Mouse (Mus musculus): ENCODE results near the gene Tnfrsf1b. TPM values are rescaled to one million over a fixed set of nuclear protein-coding genes. Genes with fewer than 3 reads are reported as not detected.
"Not testable (repeated sequence)": the region's sequence is repeated elsewhere in the genome, so short reads cannot be mapped to it uniquely, and the experiment has no call there.

Tnfrsf1b gene
- total RNA-seq, 2 experiments from 2014 or later: 2.8 to 3.4 TPM

DNA sequence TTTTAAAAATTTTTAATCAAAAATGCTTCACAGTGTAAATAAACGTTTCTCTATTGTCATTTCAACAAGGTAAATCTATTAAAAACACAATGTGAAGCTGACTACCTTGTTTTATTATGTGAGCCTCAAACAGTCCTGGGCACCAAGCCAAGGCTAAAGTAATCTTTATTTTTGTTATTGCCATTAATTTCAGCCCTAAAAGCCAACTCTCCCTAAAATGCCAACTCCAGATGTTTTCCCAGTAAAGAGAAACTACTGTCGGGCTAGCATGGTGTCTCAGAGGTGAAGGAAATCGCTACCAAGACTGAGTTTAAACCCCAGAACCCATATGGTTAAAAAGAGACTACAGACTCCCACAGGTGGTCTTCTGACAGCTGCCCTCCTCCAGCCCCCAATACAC is 53.3 kb downstream of the Tnfrsf1b start:
- no peak for DNase-seq (ENCODE audit: low spot score in 2 of 2)

DNA sequence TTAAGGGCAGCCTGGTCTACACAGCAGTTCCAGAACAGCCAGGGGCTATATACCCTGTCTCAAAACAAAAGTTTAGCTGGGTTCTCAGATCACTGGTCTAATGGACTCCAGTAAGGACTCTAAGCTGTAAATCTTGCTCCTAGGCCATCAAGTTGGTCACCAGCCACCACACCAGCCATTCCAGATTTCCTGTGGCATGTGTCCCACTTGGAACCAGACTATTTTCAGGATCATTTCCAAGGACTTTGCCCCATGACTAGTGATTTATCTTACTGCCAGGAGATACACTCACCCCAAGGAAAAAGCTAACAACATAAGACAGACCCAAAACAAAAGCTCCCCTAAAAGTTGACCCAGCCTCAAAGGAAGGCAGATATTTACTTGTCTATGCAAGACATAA is 54.0 kb downstream of the Tnfrsf1b start:
- no peak for DNase-seq (ENCODE audit: low spot score in 2 of 2)

DNA sequence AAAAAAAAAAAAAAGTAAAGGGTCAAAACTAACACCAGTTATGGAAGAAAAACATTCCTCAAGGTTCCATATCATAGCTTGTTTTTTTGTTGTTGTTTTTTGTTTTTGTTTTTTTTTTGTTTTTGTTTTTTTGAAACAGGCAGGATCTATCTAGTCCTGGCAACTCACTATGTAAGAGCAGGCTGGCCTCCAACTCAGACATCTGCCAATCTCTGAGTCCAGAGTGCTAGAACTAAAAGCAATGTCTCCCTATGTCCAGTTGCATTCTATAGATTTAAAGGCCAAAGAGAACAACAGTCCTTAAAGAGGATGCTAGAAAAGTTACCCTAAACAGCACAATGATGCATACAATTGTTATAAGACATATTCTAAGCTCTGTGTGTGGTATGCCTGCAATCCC is 58.1 kb downstream of the Tnfrsf1b start:
- DNase-seq (ENCODE audit: low spot score in 2 of 2): no peak

DNA sequence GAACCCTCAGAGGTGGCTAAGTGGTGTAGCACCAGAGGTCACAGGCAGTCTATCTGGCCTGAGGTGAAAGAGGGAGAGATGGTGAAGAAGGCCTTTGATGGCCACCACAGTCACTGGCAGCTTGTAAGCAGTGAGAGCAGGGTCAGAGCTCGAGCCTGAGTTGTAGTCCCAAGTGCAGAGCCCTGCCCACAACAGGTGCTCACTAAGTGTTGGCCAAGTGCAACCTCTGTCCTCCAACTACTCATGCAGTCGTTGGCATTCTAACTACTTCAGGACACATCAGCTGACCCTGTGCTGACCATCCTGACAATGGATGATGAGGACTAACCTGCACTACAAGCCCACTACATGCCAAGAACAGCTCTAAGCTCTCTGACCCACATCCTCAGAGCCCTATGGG is 59.1 kb downstream of the Tnfrsf1b start:
- DNase-seq (ENCODE audit: low spot score in 2 of 2): no peak

DNA sequence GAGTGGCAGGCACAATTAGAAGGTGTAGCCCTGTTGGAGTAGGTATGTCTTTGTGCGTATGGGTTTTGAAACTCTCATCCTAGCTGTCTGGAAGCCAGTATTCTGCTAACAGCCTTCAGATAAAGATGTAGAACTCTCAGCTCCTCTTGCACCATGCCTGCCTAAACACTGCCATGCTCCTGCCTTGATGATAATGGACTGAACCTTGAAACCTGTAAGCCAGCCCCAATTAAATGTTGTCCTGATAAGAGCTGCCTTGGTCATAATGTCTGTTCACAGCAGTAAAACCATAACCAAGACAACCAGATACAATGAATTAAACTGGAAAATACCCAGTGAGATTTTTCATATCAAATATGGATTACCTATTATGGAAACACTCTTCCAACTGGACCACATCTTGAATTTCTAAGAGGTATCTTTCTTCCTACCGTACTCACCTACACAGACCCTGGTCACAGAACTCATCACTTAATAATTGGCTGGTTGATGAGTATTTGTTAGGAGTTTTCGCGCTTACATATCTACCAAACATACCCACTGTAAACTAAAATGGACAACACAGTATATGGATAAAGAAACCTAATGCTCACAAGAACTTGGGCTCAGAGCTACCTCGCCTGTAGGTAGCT is 67.6 kb downstream of the Tnfrsf1b start:
- no peak for DNase-seq (ENCODE audit: low spot score in 2 of 2)

DNA sequence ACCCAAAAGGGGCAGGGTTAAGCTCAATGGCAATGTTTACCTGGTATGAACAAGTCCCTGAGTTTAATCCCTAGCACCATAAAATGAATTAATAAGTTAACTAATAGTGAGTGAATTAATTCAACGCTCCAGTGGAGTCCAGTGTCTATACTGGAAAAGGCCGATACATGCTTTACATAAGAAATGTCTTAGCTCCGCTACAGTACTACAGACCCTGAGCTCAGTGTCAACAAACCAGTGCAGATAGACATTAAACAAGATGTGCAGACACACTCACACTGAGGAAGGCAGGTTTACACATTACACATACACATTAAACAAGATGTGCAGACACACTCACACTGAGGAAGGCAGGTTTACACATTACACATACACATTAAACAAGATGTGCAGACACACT is 81.1 kb downstream of the Tnfrsf1b start:
- DNase-seq (ENCODE audit: low spot score in 2 of 2): not testable (repeated sequence)

DNA sequence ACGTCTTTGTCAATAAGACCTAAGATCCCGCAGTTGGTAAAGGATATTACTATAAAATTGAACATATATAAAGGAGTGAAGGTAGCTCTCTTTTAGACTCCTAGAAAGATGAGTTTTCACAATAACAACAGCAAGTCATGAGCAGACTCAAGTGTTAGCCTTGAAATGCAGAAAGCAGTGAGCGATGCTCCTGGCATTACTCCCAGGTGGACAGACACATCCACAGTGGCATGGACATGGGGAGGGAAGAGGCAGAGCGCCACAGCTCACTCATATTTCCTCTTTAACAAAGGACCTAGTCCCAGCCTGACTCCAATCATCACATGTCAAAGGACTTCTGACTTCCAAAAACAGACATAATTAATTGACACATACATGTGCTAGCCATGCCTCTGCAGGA is 82.6 kb downstream of the Tnfrsf1b start:
- DNase-seq (ENCODE audit: low spot score in 2 of 2): no peak

Other genes with a start within 250 kb of the Tnfrsf1b start
- gene Vps13d, start 51.9 kb downstream of the Tnfrsf1b start, total RNA-seq (2021): 10 to 100 TPM; 62.2 to 72.8 TPM
- 1 to 10 TPM; 1.1 to 1.2 TPM for gene Tnfrsf8, start 68.3 kb upstream of the Tnfrsf1b start, total RNA-seq (2021)

Data from layer of hippocampus, adult 18-20 months (tissue).